Mouse (Mus musculus) liver, adult (tissue): ENCODE data around the gene Zfp36.

Experiments used
- GATA4 ChIP-seq: IDR thresholded peaks from 2 replicates; pipeline ENCODE4 v1.6.1; 2014; ENCODE audit warnings: mild to moderate bottlenecking, low read length; ENCODE audit not compliant: insufficient replicate concordance

Gene Zfp36

DNA sequence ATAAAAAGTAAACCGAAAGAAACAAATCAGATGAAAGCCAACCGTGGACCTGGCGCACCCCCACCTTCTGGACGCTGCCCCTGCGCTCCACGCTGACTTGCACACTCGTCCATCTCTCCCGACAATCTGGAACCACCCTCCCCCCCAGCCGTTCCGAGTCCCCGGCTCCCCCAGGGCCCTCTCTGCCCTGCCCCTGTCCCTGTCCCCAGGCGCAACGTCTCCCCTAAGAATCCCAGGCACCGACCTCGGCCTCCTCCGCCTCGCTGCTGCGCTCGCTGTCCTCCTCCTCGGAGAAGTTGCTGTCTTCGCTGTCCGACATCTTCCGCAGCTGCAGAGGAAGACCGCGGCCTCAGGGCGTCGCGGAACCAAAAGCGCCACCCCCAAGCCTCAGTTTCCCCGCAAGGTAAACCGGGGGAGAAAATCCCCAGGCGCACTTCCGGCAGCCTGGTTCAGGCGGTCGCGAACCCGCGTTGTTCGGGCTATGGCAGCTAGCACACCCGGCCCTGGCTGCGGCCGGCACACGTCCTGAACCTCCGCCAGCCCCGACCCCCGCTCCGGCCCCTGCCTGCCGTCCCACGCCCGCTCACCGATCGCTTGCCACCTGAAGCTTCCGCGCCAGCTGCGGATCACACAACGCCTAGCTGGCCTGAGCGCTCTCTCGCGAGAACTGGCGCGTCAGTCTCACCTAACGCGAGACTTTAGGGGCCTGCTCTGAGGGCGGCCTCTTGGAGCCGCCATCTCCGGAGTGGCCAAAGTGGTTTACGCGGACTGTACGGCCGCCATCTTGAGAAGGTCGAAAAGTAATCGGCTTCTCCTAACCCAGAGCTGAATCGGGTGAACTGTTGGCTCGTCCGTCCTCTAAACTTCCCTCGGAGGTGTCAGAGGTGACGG lies 41.7 kb downstream of the Zfp36 start, which contains the start of gene Supt5:
Supt5 (minus strand) TSS at position 639 of the 891 bp plus-strand sequence.
- peak; percentile 33; the same call in 1 of the 2 replicates for TF ChIP-seq GATA4

DNA sequence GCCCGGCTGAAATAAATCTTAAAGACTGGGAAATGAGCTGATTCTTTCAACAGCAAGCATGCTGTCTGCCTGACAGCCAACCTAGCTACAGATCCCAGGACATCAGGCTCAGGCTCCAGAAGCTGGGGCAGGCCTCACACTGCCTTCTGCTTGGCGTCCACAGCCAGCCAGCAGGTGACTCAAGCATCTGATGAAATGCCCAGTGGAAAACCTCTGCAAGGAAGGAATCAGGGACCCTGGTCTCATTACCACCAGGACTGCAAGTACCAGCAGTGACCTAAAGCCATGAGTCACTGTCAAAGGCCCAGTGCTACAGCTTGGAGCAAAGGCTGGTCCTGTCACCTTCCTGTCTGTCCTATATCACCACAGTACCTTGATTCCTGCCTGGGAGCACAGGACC lies 44.6 kb downstream of the Zfp36 start:
- TF ChIP-seq GATA4 = no peak

DNA sequence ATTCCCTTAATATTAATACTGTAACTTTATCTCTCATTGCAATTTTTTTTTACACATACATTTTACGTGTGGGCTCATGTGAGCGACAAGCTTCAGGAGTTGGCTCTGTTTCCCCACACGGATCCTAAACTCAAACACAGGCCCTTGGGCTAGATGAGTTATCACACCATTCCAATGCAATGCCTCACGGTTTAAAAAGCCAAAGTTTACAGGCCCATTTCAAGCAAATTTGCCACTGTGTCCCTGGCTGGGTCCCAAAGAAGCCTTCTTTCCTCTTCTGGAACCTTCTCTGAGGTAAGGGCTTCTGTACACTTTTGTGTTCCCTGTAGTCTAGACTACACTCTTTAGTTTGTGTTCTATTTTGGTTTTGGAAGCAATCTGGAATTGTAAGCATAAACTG lies 45.5 kb downstream of the Zfp36 start:
- TF ChIP-seq GATA4 = no peak

DNA sequence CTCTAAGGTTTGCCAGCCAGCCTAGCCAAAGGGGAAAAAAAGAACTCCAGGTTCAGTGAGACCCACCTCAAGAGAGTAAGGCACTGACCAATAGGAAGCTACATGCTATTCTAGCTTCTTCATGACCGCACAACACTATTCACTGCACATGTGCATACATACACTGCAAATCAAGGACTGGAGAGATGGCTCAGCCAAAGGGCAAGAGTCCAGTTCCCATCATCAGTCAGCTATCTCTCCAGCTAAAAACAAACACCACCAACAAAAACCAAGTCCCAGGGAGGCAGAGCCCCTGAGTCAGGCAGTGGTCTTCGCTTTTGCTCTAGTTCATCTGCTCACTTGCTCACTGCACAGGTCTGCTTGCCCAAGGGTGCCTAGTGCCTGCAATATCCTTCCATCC lies 51.8 kb downstream of the Zfp36 start:
- TF ChIP-seq GATA4 = no peak
